Mouse (Mus musculus) neural tube, embryonic 11.5 days (tissue): ENCODE measurements at regions not wholly inside any gene's neighbourhood (a gene's known extent, or its start where the extent isn't known, plus 50 kb on each side); places are given as distances from the start of the nearest gene placed in this dataset.

Source experiments
- ATAC-seq: fragments of 200-750 bp; cut with Nextera tagmentation; 2 replicates; pipeline ENCODE4 v1.8.0; 2017; ENCODE audit warnings: moderate number of reproducible peaks, mild to moderate bottlenecking, moderate TSS enrichment, moderate library complexity; ENCODE audit not compliant: insufficient read depth, low FRiP score, low TSS enrichment
- DNase-seq: peaks from one replicate; pipeline ENCODE4 v3.0.0-alpha.2; 2015; ENCODE audit warnings: low spot score
- H3K27ac ChIP-seq: fragments of 300-500 bp; sonication (generic); 2 replicates; pipeline ENCODE4 v1.5.1; 2014; ENCODE audit warnings: low read depth, mild to moderate bottlenecking, low read length
- H3K27me3 ChIP-seq: fragments of 300-500 bp; sonication (generic); 2 replicates; pipeline ENCODE4 v1.6.1; 2014; ENCODE audit warnings: mild to moderate bottlenecking, low read length, mixed read lengths; ENCODE audit not compliant: control insufficient read depth, insufficient read depth
- H3K36me3 ChIP-seq: fragments of 300-500 bp; sonication (generic); 2 replicates; pipeline ENCODE4 v1.6.1; 2014; ENCODE audit warnings: mild to moderate bottlenecking, low read length, moderate library complexity, mixed read lengths; ENCODE audit not compliant: control insufficient read depth, insufficient read depth
- H3K4me1 ChIP-seq: fragments of 300-500 bp; sonication (generic); 2 replicates; pipeline ENCODE4 v1.6.1; 2014; ENCODE audit warnings: low read length, mixed read lengths; ENCODE audit not compliant: control insufficient read depth, insufficient read depth
- H3K4me2 ChIP-seq: fragments of 300-500 bp; sonication (generic); 2 replicates; pipeline ENCODE4 v1.6.1; 2014; ENCODE audit warnings: low read depth, mild to moderate bottlenecking, moderate library complexity
- H3K4me3 ChIP-seq: fragments of 300-500 bp; sonication (generic); 2 replicates; pipeline ENCODE4 v1.5.1; 2014; ENCODE audit warnings: low read depth, low read length
- H3K9ac ChIP-seq: fragments of 300-500 bp; sonication (generic); 2 replicates; pipeline ENCODE4 v1.6.1; 2014; ENCODE audit warnings: mild to moderate bottlenecking, low read length
- H3K9me3 ChIP-seq: fragments of 300-500 bp; sonication (generic); 2 replicates; pipeline ENCODE4 v1.6.1; 2016; ENCODE audit warnings: low read length; ENCODE audit not compliant: control insufficient read depth
- WGBS: fragments of 180-500 bp; shearing (Covaris S2); extraction: QIAGEN DNeasy Blood & Tissue Kit; methylation state at CpG from one replicate; pipeline ENCODE4 v1.1.7; 2014; 5-methylcytosine and 5-hydroxymethylcytosine counted together

DNA sequence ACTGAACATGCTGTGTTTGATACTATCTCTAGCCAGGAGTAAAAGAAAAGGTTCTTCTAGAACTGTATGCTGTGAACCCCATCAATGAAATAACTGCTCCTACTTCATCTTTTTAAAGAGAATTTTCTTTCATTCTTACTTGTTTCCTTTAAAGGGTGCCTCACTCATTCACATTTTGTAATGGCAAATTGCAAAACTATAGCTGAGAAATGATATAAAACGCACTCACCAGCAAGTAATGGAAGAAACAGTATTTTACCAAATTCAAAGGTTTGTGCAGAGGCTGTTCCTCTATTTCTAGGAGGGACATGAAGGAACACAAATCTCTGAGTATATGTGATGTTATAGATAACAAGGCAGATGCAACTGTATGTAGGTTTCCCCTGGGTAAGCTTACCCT lies 183.4 kb downstream of the Gm11146 start:
- ATAC-seq: no peak
- Histone ChIP-seq H3K4me3 (peak overlapping the region; percentile 44), H3K9ac (peak overlapping the region; percentile 66), H3K27me3 (no peaks in the 10 kb centered on the region), H3K27ac (peak overlapping the region; percentile 91), H3K4me1 (peaks cover 7% of the 10 kb centered on the region; the same call in 1 of the 2 replicates), H3K9me3 (no peaks in the 10 kb centered on the region), H3K36me3 (no peaks in the 10 kb centered on the region), H3K4me2 (peak overlapping the region; percentile 49)
- DNase-seq: no peak
- 63% methylated on average over 1 of the region's 1 CpGs for WGBS

DNA sequence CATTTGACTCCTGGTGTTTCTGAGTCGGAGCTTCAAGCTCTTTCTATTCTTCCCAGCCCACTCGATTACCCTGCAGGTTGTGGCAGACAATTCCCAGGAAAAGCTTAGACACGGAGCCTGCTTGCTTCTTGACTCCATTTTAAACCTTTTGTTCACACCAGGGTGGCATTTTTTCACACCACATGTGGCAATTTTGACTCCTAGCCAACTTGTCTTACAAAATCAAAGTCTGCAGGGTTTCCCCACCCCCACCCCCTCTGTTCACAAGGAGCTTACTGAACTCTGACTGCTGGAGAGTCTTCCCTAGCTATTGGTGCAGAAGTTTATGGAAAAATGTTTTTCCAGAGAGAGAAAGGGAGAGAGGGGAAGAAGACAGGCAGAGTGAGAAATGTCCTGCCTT lies 184.1 kb downstream of the Gm11146 start:
- DNase-seq (peak; percentile 80), ATAC-seq (peak; percentile 24; the same call in 1 of the 2 replicates)
- Histone ChIP-seq H3K27me3 (no peaks in the 10 kb centered on the region), H3K9ac (peak overlapping the region; percentile 58), H3K4me1 (peaks cover 7% of the 10 kb centered on the region; the same call in 1 of the 2 replicates), H3K4me2 (peak overlapping the region; percentile 49), H3K36me3 (no peaks in the 10 kb centered on the region), H3K27ac (peak overlapping the region; percentile 91), H3K9me3 (no peaks in the 10 kb centered on the region), H3K4me3 (0 out of 2 replicates have a peak overlapping the region, but pooled peaks have one; percentile 9)
- WGBS: 4% methylated on average over 3 of the region's 3 CpGs

DNA sequence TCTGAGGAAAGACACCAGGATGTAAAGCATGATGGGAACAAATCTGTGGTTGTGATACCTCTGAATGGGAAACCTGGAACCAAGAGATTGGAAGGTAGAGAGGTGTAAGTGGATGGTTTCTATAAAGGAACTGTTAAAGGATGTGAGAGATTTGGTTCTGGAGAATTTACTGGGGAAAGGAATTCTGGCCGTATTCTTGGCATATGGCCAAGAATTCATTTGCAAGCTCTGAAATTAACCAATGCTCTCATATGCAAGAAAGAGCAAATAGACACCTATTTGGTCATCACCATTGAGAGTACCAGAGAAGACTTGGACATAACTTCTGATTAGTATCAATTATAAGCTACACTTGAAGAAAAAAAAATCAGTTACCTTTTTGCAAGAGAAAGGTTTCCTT lies 187.3 kb downstream of the Gm11146 start:
- H3K36me3 ChIP-seq: no peaks in the 10 kb centered on the region
- no peaks in the 10 kb centered on the region for H3K27me3 ChIP-seq
- no peaks in the 10 kb centered on the region for H3K9me3 ChIP-seq
- no peak for DNase-seq
- ATAC-seq: no peak
- WGBS: 75% methylated on average over 1 of the region's 1 CpGs
- H3K4me2 ChIP-seq: no peak overlapping the region
- H3K9ac ChIP-seq: no peak overlapping the region
- H3K4me3 ChIP-seq: no peak overlapping the region
- no peaks in the 10 kb centered on the region; the same call in 1 of the 2 replicates for H3K4me1 ChIP-seq
- no peak overlapping the region for H3K27ac ChIP-seq

DNA sequence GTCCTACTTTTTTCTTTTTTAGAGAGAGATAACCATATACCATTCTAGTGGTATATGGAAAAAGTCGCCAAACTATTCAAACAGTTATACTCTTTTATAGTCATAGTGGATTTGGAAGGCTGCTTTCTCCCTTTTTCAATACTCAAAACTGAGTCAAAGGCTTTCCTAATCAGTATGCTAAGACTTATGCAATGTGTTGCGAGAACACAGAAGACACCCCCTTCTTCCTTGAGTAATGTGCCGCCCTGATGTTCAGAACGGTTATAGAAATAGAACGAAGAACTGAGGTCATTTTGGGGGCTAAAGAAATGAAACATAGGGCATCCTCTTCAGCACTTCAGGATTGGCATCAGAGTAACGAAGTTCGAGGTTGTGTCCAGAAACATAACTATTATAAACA lies 192.7 kb downstream of the Gm11146 start:
- Histone ChIP-seq H3K4me1 (peaks cover 19% of the 10 kb centered on the region), H3K27ac (no peak overlapping the region)
- no peak for ATAC-seq

DNA sequence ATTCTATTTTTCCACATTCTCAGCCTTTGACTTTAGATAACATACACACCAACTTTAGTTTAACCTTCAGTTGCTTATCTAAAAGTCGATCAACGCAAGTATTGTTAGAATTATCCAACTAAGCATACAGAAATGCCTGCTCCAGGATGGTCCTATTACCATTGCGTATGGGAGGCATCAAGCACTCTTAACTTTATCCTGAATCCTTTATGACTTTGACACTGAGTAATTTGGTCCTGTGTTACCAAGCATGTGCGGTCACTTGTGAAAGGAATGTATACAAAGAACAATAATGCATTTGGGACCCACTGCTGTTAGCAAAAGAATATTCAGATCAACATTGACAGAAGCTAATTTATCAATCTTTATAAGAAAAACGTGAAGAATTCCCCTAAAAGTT lies 194.9 kb downstream of the Gm11146 start:
- H3K9ac ChIP-seq: no peak overlapping the region
- DNase-seq (no peak), ATAC-seq (peak; percentile 48; the same call in 1 of the 2 replicates)
- 41% methylated on average over 5 of the region's 5 CpGs for WGBS
- H3K9me3 ChIP-seq: no peaks in the 10 kb centered on the region
- H3K27ac ChIP-seq: no peak overlapping the region
- H3K27me3 ChIP-seq: no peaks in the 10 kb centered on the region
- no peak overlapping the region for H3K4me2 ChIP-seq
- H3K4me1 ChIP-seq: peaks cover 37% of the 10 kb centered on the region
- no peak overlapping the region for H3K4me3 ChIP-seq
- no peaks in the 10 kb centered on the region for H3K36me3 ChIP-seq

More for the DNA sequence above, 192.7 kb downstream of the Gm11146 start:
- H3K36me3 ChIP-seq: no peaks in the 10 kb centered on the region
- H3K4me2 ChIP-seq: no peak overlapping the region
- H3K27me3 ChIP-seq: no peaks in the 10 kb centered on the region
- DNase-seq: no peak
- 82% methylated on average over 7 of the region's 7 CpGs for WGBS
- no peak overlapping the region for H3K4me3 ChIP-seq
- H3K9me3 ChIP-seq: no peaks in the 10 kb centered on the region
- H3K9ac ChIP-seq: no peak overlapping the region

DNA sequence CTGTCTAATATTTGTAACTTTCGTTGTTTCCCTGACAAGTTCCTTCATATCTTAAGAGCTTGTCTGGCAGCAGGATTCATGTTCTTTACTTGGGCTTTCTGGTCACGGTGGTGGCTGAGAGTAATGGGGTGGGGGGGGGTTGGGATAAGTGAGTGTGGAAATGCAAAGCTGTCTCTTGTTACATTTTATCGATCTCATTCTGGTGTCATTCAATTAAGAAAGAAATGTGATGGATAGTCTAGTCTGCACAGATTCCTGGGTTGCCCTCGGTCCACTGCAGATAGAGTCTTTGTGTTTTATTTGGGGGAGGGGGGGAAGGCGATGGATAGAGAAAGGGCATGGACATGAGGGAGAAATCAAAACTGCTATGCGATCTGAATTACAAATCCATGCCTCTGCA lies 196.0 kb downstream of the Gm11146 start:
- Histone ChIP-seq H3K9me3 (no peaks in the 10 kb centered on the region), H3K4me2 (peak overlapping the region; percentile 27; the same call in 1 of the 2 replicates), H3K4me3 (no peak overlapping the region), H3K4me1 (peaks cover 46% of the 10 kb centered on the region), H3K36me3 (no peaks in the 10 kb centered on the region), H3K27ac (peak overlapping the region; percentile 91), H3K27me3 (no peaks in the 10 kb centered on the region), H3K9ac (no peak overlapping the region)
- DNase-seq: peak; percentile 77
- peak; percentile 86 for ATAC-seq
- 27% methylated on average over 6 of the region's 6 CpGs for WGBS

DNA sequence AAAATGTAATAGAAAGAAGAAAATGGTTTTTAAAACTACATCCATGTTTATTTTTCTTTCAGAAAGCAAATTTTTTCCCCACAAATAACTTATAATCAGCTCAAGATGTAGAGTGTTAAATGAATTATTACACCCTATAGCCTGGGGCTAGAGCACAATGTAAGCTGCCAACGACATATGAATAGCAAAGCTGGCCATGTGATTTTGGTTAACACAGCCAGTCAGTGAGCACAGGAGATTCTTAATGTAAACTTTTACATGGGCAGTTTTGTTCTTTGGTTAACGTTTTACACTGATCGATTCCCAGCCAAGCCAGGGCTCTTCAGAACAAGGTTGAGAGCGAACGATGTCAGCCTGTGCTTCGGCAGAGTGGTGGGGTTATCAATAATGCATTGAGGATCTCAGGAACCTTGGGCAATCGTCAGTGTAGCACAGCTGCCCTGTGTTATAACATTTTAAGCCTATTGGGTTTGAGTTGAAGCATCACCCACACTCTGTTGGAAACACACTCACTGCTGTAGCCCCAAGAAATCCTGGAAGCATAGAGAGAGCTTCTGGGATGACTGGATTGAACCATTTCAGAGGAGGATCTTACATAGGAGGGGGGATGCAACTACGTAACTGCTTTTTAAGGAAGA lies 196.6 kb downstream of the Gm11146 start:
- DNase-seq: peak; percentile 51
- Histone ChIP-seq H3K9me3 (no peaks in the 10 kb centered on the region), H3K27ac (peak overlapping the region; percentile 91), H3K27me3 (no peaks in the 10 kb centered on the region), H3K4me1 (peaks cover 49% of the 10 kb centered on the region), H3K9ac (no peak overlapping the region; the same call in 1 of the 2 replicates), H3K4me2 (peak overlapping the region; percentile 27; the same call in 1 of the 2 replicates), H3K36me3 (no peaks in the 10 kb centered on the region), H3K4me3 (no peak overlapping the region)
- peak; percentile 53 for ATAC-seq
- WGBS: 35% methylated on average over 8 of the region's 8 CpGs

DNA sequence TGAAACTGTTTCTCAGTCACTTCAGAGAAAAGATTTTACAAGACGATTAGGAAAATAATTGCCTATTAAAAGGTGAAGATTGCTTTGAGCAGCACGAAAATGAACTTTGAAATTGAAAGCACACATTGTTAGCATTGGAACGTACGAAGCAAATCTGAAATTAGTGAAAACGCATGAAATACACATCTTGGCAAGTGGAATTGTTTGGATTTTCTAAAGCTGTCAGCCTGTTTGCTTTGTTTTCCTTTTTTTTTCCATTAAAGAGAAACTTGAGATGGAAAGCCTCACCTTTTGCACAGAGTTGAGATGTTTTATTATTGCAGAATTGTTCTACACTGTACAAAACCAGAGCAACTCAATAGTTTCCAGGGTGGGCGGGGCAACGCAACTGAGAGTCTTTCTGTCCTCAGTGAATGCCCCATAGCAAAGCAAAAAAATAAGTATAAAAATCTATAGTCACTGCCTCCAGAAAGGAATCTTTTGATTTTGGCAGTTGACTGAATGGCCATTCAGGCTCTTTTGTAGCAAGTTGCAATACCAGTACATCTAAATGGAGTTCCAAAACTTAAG lies 199.1 kb downstream of the Gm11146 start:
- H3K27me3 ChIP-seq: no peaks in the 10 kb centered on the region
- H3K4me3 ChIP-seq: no peak overlapping the region
- 0 out of 2 replicates have a peak overlapping the region, but pooled peaks have one; percentile 1 for H3K4me2 ChIP-seq
- no peak overlapping the region; the same call in 1 of the 2 replicates for H3K27ac ChIP-seq
- H3K9me3 ChIP-seq: no peaks in the 10 kb centered on the region
- DNase-seq: no peak
- H3K36me3 ChIP-seq: no peaks in the 10 kb centered on the region
- no peak overlapping the region for H3K9ac ChIP-seq
- peaks cover 56% of the 10 kb centered on the region for H3K4me1 ChIP-seq
- 64% methylated on average over 7 of the region's 7 CpGs for WGBS
- no peak for ATAC-seq
